Mouse (Mus musculus) regulatory T cell (primary cell): Measurements from ENCODE around the gene Fbln2.

ENCODE experiments used
- in situ Hi-C: fragments of 300-600 bp; cut with MboI, MseI; formaldehyde crosslinking; loops from one replicate; pipeline ENCODE4 v1.15.1; 2025; ENCODE audit warnings: high pct_unique_total_duplicates

Fbln2 gene

DNA sequence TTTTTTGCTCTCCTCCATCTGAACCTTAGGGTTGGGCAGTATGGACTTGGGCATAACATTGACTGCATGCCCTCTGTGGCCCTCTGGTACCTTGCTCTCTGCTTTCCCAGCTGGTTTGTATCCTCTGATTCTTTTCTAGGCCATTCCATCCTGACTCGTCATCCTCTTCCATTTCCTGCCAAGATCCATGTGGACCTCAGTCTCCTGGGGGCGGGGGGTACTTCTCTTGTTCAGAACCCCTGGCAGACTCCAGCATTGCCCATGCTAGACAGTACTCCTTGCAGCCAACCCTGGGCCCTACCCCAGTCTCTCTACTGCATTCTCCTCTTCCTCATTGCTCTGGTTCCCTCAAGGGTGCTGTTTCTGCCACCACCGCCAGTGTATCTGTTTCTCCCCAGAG lies 19.8 kb upstream of the Fbln2 start:
- in situ Hi-C loops: loop anchor here (10.0 kb wide), 1 partner anchor 1148 kb away; no protein-coding TSS in a partner anchor

DNA sequence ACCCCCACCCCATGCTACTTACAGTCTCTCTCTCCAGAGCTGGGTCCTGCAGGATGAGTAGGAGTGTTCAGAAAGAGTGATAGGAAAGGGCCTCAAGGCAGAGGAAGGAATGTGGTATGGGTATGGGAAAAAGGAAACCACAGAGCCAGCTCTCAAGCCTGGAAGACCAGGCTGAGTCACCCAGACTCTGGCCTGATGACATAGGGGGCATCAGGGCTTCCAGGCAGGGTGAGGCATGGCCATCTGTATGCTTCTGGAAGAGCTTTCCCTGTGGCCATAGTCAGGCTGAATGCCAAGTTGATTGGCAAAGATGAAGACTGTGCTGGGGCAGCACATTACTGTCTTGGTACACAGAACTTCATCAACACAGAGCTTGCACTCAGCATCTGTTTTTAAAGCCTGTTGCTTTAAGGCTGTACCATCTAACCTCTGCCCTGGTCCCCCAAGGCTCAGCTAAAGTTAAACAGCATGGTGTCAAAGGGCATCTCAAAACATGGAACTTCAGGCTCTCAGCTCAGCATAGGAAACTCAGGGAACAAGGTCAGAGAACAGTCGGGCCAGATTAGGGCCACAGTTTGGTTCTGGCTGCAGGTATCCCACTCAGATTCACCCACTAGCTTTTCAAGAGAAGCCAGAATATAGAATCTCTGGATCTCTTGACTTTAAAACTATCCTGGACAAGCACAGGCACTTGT lies 19.3 kb upstream of the Fbln2 start:
- in situ Hi-C loops: loop anchor here (10.0 kb wide), 1 partner anchor 1148 kb away; no protein-coding TSS in a partner anchor

DNA sequence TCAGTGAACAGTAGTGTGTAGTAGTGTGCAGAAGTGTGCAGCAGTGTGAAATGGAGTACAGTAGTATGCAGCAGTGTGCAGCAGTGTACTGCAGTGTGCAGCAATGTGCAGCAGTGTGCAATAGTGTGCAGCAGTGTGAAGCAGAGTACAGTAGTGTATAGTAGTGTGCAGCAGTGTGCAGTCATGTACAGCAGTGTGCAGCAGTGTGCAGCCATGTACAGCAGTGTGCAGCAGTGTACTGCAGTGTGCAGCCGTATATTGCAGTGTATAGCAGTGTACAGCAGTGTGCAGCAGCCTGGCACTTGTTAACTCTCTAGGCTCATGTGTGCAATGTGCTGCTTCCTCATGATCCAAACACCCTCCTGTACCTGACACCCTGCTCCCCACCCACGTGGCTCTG lies 13.8 kb upstream of the Fbln2 start:
- in situ Hi-C loops: loop anchor here (10.0 kb wide), 1 partner anchor 1154 kb away; no protein-coding TSS in a partner anchor

DNA sequence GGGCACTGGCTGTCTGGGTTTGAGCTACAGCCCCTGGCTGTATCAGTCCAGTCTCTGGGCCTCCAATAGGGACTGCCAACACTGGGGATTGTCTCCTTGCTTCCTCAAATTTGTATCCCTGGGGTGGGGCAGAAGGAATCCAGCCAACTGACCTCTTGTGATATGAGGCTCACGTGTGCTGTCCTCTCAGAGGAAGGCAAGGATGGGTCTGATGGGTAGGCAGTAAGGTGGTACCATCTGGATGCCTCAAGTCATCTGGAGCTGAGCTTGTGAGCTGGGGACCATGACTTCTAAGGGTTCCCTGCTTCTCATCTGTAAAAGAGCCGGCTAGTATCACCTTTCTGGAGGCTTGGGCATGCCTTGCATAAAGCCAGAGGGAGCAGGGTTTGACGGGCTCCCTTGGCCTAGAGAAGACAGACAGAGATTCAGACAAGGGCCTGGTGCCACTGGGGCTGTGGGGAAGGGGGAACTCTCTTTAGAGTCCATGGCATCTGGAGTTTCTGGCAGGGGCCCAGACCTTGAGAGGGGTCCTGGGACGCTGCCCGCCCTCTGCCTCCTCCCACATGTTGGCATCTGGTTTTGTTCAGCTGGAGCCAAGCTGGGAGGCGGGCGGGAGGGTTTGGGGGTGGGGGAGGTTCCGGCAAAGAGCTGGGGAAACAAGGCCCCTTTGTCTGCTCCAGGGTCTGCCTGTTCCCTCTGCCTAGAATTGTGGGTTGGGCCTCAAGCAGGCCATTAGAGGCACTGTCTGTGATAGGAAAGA lies 11.6 kb upstream of the Fbln2 start:
- in situ Hi-C loops: no loop called here

DNA sequence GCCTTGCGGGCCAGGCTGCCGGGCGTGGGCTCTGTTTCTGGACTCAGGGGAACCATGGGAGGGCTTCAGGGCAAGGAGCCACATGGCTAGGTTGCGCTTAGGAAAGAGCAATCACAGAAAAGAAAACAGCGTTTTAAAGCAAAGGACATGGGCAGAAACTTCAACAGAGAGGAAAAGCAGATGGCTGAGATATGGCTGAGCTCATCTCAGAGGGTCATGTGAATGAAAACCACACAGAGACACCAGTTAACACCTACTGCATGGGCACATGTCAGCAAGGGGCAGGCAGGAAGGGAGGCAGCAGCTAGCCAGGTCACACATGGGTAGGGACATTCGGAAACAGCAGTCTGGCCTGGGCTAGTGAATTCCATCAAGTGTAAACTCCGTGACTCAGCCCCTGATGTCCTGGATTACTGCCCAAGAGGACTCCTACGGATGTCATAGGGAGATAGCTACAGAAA lies 10.3 kb upstream of the Fbln2 start:
- in situ Hi-C loops: no loop called here

DNA sequence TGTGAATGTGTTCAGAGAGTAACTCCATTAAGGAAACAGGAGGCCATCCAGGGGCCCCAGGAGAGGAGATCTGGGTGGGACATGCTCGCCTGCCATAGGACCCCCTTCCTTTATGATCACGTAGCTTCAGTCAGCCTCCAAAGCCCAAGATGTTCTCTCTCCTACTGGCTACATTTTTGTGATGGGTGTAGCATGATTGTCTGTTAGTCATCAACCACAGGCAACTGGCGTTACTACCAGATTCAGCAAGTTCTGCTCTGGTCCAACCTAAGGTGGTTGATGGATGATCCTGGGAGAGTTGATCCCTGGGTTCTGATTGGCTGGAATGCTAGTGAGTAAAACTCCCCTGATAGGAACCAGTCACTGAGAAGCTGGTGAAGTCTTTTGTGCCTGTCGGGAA lies 9.7 kb upstream of the Fbln2 start:
- in situ Hi-C loops: no loop called here

DNA sequence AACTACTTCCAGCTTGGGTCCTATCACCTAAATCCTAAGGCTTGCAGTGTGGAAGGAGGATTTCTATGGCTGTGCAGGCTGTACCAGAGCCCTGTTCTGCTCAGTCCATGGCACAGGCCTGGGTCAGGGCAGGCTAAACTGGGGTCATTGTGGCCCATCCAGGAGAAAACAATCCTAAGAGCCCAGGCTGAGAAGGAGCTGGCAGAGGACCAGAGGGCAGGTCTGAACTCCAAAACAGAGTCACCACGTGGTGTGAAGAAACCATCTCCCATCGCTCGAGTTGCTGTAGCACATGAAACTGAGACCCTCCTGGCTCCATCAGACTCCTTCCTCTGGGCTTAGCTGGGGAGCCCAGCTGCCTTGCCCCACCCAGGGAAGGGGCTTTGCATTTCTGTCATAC lies 6.9 kb upstream of the Fbln2 start:
- in situ Hi-C loops: no loop called here

DNA sequence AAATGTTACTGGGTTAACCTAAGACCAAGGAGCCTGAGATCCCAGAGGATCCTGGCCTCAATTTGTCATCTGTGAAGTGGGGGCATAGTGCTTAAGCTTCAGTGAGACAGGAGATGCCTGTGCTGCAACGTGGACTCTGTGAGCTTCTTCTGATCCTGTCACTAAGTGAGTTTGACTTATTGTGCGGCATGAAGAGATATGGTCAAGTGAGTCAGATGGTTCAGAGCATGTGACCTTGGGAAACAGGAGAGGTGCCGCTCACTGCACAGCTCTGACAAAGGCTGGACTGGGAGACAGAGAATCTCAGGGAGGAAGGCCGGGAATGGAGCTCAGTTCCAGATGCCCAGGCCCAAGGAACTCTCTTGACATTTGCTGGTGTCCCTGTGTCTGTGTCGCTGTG lies 6.5 kb upstream of the Fbln2 start:
- in situ Hi-C loops: no loop called here

DNA sequence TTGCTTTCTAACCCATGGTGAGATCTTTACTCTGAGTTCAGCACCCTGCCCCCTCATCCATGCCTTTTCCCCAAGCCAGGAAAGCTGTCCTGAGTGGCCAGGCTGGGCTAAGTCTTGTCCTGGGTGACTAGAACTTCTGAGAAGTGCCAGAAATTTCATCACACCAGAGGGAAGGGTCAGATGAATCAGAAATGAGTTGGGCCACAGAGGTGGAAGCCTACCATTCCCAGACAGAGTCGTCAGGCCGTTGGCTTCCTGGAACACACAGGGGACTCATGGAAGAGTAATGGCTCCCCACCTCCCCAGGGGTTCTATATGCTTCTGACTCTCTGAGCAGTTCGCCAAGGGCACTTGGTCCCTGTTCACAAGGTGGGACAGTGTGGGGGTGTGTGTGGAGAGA lies 4.8 kb upstream of the Fbln2 start:
- in situ Hi-C loops: no loop called here

DNA sequence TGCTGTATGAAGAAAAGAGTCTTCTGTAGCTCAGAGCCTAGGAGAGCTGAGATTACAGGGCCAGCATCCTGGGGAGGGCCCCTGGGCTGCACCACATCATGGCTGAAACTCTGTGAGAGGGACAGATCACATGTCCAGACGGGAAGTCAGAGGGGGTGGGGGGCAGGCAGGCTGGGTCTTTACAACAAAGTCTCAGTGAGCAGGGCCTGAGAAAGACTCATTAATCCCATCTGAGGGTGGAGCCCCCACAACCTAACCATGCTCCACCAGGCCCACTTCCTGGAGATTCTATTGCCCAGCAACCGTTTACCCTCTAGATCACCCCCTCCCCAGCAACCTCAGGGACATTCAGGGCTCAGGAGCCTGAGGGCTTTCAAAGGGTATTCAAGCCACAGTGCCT lies 2.5 kb upstream of the Fbln2 start:
- in situ Hi-C loops: no loop called here

DNA sequence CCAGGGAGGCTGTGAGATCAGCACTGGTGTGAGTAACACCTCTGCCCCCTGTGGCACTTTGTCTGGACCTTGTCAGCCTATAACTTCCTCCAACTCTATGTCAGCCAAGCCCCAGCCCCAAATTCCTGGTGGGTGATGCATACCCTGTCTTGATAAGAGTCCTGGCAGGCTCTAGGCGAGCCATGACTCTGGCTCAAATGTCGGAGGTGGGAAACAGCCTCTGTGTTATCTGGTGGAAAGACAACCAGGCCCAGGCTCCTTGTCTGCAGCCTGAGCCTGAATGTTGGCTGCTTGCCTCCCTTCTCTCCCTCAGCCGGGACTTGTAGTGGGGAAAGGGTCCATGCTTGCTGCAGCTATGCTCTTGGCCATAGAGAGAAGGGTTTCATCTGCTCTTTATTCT lies 1.4 kb upstream of the Fbln2 start:
- in situ Hi-C loops: no loop called here

DNA sequence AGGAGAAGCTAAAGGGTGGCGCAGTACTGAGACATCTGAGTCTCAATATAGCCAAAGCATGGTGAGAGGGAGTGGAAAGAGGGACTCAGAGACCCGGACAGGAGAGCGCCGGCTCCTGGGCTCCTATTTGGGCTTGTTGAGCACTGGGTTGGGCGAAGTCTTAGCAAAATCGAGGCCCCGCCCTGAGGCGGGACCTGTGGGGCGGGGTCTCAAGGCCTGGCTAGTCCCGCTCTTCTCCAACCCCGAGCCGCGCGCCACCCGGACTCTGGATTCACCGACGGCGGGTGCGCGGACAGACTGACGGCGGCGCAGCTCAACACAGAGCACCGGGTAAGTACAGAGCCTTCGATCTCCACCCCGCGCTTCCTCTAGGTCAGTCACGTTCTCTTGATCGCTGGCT lies 316 bp downstream of the Fbln2 start:
- in situ Hi-C loops: no loop called here

DNA sequence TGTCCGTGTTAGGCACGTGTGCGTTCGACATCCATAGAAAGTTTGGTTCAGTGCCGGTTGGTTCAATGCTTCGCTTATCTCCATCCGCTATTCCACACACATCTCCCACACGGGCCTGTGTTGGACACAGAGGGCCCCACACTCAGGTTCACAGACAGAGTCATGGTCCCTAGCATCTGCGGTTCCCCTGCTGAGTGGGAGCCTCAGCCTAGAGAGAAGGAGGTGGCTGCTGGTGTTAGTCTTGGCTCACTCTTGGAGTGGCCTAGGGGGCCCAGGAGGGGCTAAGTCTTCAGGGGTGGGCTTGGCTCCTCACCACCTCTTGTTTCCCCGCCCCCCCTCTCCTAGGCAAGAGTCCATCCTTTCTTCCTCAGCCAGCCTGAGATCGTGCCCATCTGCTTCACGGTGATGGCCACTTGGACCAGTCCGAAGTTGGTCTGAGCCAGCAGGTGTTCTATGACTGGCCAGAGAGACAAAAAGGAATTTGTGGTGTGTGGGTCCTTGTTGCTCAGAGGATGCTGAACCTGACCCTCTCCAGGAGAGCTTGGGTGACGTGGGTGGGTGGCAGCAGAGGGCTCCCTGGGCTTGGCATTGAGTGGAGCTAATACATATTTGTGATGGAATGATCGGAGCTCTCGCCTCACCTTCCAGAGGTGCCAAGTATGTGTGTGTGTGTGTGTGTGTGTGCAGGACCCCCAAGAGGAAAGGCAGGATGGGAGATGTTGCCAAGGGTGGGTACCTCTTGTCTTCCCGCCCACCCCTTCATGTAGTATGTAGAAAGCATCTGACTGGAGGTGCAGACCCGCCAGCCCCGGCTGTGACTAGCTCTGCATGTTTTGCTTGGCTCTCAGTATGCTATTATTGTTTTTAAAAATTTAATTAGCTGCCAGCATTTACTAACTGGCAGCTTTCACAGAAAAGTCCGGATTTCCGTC lies 1.3 kb downstream of the Fbln2 start:
- in situ Hi-C loops: no loop called here

DNA sequence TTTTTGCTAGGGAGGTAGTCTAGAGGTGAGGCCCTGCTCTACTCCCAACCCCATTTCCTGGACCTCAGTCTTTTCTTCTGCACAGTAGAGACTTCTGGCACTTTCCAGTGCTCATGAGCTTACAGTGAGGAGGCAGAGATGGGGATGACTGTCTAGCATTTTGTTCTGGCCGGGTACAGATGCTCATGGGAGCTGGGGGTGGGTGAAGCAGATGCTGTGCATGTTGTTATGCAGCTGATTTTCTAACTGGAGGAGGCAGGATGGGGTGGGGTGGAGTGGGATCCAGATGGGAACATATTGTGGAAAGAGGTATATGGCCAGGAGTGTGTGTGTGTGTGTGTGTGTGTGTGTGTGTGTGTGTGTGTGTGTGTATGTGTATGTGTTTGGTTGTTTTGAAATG lies 3.2 kb downstream of the Fbln2 start:
- in situ Hi-C loops: no loop called here

DNA sequence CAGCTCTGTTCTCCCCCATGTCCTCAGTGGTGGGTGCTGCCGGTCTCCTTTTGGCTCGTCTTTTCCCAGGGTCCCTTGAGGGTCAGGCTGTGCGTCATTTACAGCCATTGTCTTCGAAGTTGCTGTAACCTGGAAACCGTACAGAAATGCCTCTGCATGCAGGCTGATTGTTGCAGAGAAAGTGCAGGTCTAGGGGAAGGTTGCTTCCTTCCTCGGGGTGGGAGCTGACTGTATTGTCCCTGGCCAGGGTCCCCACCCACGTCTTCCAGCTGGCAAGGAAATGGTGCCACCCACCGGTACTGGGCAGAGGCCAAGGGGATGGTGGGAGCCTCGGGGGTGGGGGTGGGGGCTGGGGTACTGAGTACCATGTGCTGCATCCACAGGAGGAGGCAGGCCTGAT lies 6.2 kb downstream of the Fbln2 start:
- in situ Hi-C loops: no loop called here

DNA sequence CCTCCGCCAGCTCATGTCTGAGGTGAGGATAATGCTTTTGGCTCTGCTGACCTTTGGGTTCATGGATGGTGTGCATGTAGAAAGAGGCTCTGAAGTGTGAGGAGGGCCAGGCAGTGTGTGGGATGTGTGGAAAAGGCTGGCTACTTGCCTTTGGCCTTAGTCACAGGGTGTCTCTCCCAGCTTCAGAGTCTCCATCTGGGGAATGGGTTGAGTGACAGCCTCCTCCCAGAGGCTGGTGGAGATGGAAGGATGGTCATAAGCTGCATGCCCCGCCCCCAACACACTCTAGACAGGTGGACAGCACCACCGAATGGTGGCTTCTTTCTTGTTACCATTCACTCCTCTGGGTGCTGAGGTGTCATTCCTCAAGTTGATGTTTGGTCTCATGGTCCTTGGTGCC lies 6.6 kb downstream of the Fbln2 start:
- in situ Hi-C loops: no loop called here

DNA sequence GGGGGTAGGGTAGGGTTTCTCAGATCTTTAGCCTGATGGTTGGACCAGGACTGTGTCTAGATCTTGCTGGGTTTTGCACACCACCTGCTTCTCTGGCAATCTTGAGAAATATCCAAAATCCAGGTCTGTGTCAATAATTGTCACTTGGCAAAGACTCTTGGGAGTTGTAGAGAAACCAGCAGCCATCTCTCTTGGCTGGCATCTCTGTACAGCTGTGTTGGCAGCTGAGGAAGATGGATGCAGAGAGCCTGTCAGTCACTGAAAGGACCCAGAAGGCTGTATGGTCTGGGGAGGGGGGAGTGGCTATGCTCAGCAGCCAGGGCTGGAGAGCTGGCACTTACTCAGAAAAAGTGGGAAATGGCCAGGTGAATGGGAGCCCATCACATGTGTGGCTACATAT lies 7.8 kb downstream of the Fbln2 start:
- in situ Hi-C loops: no loop called here

DNA sequence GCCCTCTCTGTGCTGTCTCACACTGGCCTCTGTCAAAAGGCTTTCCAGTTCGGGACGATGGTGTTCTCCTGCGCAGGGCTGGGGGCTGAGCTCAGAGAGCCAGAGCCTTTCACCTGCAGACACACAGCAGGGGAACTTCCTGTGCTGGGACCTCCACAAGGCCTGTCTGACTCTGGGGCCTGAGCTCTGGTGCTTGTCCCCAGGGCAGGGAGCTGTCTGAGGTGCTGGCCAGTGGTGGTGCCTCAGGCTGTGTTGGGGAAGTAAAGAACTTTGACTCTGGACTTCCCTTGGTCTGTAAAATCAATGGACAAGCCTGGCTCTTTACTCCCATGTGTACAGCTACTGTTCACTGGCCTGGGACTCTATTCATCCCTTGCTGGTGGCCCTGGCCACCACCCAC lies 8.8 kb downstream of the Fbln2 start:
- in situ Hi-C loops: no loop called here

DNA sequence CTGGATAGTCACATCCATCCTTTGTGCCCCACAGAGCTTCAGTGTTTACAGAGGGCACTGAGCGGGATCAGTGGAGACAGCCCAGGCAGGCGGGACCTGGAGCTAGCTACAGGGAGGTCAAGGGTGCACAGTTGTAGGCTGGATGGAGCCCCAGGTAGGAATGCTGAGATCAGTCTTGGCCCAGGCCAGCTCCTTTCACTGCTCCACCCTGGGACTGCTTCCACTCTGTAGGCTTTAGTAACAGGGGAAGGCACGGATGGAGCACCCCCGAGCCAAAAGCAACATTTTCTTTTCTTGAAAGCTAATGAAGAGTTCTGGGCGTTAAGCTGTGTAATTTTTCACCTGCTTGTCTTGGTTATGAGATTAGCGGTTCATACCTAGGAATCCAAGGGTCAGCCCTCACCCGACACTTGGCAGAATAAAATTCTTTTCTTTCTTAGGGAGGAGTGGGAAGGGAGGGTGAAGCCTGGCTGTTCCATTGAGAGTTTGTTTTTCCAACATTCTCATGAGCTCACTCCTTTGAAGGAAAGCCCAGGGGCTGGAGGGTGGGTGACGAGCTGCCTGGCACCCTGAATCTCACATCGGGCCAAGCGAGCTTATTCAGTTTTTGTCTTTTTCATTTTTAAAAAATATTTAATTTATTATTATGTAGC lies 10.6 kb downstream of the Fbln2 start:
- in situ Hi-C loops: no loop called here

DNA sequence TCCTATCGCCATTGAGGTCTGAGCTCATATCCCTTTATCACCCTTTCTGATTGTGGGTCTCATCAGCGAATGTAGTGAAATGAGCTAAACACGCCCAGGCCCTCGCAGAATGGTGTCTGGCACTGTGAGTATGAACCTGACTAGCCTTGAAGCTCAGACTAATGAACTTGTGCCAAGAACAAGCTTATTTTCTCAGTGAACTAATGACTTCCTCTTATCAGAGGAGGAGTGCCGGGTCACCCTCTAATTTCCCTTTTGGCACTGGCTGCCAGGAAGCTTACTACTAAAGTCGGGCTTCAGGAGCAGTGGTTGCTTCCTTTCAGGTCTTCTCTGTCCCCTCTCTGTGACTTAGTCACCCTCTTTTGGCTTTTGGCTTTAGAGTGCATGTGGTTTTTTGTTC lies 12.7 kb downstream of the Fbln2 start:
- in situ Hi-C loops: no loop called here

DNA sequence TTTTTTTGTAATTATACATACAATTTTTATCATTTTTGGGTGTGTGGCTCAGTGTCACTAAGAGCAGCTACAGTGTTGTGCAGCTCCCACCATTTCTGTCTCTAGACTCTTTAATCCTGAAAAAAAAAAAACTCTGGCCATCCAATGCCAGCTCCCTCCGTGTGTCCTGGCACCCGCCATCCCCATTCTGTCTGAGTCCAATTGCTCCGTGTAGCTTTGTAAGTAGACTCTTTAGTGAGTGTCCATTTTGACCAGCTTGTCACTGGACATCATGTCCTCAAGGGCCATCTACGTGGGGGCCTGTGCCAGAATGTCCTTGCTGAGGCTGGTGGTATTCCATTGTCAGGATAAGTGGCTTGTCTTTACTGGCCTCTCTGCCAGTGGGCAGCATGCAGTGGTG lies 13.1 kb downstream of the Fbln2 start:
- in situ Hi-C loops: no loop called here

DNA sequence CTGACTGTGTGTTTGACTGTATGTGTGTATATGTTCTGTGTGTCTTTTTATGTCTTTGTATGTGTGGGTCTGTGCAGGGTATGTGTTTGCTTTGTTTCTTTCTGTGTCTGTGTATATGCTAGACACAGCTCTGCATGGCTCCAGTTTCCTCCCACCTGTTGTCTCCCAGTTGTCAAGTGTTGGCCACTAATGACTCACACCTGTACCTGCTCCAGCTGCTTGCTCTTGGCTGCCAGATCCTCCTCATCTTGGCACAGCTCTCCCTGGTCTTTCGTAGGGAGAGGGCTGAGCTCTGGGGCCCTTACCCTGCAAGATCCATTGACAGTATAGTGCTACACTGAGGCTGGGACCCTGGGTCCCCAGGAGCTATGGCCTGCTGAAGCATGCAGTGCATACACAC lies 13.8 kb downstream of the Fbln2 start:
- in situ Hi-C loops: no loop called here
